Mouse (Mus musculus) forebrain, embryonic 10.5 days (tissue): ENCODE data around the gene Pacs2. TPM values are rescaled to one million over a fixed set of nuclear protein-coding genes. Genes with fewer than 3 reads are reported as not detected.
A peak's percentile ranks its signal among the peaks of the same experiment; 100 is the strongest.

Experiments used
- DNase-seq: peaks from one replicate; pipeline ENCODE4 v3.0.0-alpha.2; 2017; ENCODE audit warnings: low spot score; ENCODE audit errors: extremely low spot score
- H3K27ac ChIP-seq: fragments of 300-500 bp; sonication (generic); 2 replicates; pipeline ENCODE4 v1.5.1; 2016; ENCODE audit warnings: mild to moderate bottlenecking
- H3K27me3 ChIP-seq: fragments of 300-500 bp; sonication (generic); 2 replicates; pipeline ENCODE4 v1.6.1; 2016; ENCODE audit warnings: mild to moderate bottlenecking; ENCODE audit not compliant: poor library complexity, severe bottlenecking
- H3K36me3 ChIP-seq: fragments of 300-500 bp; sonication (generic); replicated peaks from 2 replicates; pipeline ENCODE4 v1.6.1; 2016; ENCODE audit warnings: mild to moderate bottlenecking, moderate library complexity
- H3K4me1 ChIP-seq: fragments of 300-500 bp; sonication (generic); 2 replicates; pipeline ENCODE4 v1.6.1; 2016
- H3K4me3 ChIP-seq: fragments of 300-500 bp; sonication (generic); 2 replicates; pipeline ENCODE4 v1.5.1; 2016; ENCODE audit warnings: mild to moderate bottlenecking, moderate library complexity
- H3K9me3 ChIP-seq: fragments of 300-500 bp; sonication (generic); 2 replicates; pipeline ENCODE4 v1.6.1; 2016; ENCODE audit warnings: mild to moderate bottlenecking, moderate library complexity
- WGBS: fragments of 180-500 bp; shearing (Covaris S2); methylation state at CpG from one replicate; pipeline ENCODE4 v1.1.7; 2016; 5-methylcytosine and 5-hydroxymethylcytosine counted together
- polyA plus RNA-seq: library from polyadenylated mRNA; unstranded; fragments of >200 nt; fragmentation: Nextera tagmentation; extraction: Ambion mirVana; gene quantifications from 2 replicates; pipeline ENCODE4 v1.2.1, GENCODE M21; 2016

The Pacs2 gene
- polyA plus RNA-seq, 1 experiment from 2014 or later = 18.3 TPM

DNA sequence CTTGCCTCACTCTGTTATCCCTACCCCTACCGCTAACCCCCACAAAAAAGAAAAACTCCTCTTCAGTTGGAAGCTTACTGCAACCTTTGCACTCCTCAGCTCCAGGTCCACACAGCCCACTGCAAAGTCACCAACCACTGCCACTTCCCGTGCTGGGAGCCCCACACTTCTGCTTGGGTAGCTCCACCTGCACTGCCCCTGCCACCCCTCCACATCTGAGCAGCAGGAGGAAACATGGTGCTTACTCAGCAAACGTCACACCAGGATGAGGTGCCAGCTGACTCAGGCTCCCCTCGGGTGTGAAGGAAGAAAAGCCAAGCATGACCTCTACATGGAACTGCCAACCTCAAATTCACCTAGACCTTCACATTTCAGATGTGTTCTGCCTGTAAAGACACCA, 20.2 kb upstream of the Pacs2 start:
- Histone ChIP-seq H3K9me3 (no peaks in the 10 kb centered on the region), H3K27ac (no peak overlapping the region), H3K4me3 (no peak overlapping the region), H3K36me3 (peaks cover 72% of the 10 kb centered on the region), H3K27me3 (no peaks in the 10 kb centered on the region), H3K4me1 (peaks cover 18% of the 10 kb centered on the region)
- WGBS = 85% methylated on average over 4 of the region's 4 CpGs
- no peak for DNase-seq

DNA sequence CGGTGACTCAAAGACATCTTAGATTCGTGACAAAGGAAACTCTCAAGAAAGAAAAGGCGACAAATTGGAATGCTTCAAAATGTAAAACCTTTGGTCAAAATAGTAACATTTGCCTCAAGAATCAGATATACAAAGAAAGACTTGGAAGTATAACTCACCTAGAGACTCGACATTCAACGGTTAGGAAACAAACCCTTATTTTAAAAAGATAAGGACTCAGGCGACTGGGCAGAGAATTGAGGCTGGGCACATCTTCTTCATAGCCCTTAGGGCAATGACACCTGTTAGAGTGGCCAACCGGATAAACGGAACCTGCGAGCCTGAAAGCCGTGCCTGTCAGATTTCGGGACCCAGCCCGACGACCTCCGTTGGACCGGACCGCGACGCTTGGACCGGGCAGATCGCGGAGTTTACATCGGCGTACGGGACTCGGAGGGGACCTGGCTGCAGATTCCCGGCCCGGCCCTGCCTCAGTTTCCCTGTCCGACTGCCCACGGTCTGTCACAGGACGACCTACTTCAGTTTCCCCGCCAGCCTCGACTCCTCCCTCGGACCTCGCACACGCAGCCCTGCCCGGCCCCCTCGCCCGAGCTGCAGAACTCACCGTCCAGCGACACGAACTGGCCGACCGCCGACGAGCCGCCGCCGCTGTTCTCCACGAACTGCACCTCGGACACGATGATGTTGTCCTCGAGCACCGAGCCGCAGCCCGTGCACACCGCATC, 14.6 kb upstream of the Pacs2 start:
- Histone ChIP-seq H3K4me3 (peak overlapping the region; percentile 91), H3K4me1 (peaks cover 34% of the 10 kb centered on the region), H3K27ac (peak overlapping the region; percentile 97), H3K9me3 (no peaks in the 10 kb centered on the region), H3K36me3 (peaks cover 31% of the 10 kb centered on the region), H3K27me3 (no peaks in the 10 kb centered on the region)
- WGBS = 2% methylated on average over 56 of the region's 56 CpGs
- no peak for DNase-seq

GRCm38 (mm10) chr12:113000294-113001132, 13.8 kb upstream of the Pacs2 start, which contains the start of gene Brf1:
TSS of gene Brf1 (minus strand) at chr12:113000704.
- H3K4me1 ChIP-seq = peaks cover 37% of the 10 kb centered on the region
- peak; percentile 99 for DNase-seq
- H3K27me3 ChIP-seq = no peaks in the 10 kb centered on the region
- WGBS = under 1% methylated on average over 94 of the region's 96 CpGs
- peaks cover 26% of the 10 kb centered on the region for H3K36me3 ChIP-seq
- no peaks in the 10 kb centered on the region for H3K9me3 ChIP-seq
- H3K27ac ChIP-seq = peak within 1 kb of the TSS; percentile 97
- H3K4me3 ChIP-seq = peak within 1 kb of the TSS; percentile 91

DNA sequence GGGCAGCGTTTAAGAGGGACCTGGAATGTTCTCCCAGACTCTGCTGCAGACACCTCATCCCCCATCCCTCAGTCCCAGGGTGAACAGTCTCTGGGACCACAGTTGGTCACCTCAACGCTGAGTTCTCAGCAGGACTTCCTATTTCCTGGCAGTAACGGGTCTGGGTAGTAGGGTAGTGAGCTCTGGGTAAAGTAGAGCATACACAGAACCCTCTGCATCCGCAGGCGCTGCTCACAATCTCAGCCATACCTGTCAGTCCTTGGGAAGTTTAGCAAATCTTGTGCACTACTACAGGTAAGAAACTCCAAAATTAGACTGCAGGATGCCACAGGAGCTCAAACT, 13.2 kb upstream of the Pacs2 start:
- peaks cover 37% of the 10 kb centered on the region for H3K4me1 ChIP-seq
- H3K27ac ChIP-seq = peak overlapping the region; percentile 97
- H3K9me3 ChIP-seq = no peaks in the 10 kb centered on the region
- H3K36me3 ChIP-seq = peaks cover 20% of the 10 kb centered on the region
- no peak for DNase-seq
- WGBS = 7% methylated on average over 5 of the region's 5 CpGs
- peak overlapping the region; percentile 91 for H3K4me3 ChIP-seq
- no peaks in the 10 kb centered on the region for H3K27me3 ChIP-seq

- Histone ChIP-seq H3K4me3 (no peak overlapping the region), H3K9me3 (no peaks in the 10 kb centered on the region), H3K27ac (no peak overlapping the region), H3K27me3 (no peaks in the 10 kb centered on the region), H3K4me1 (peaks cover 32% of the 10 kb centered on the region), H3K36me3 (0 out of 2 replicates have a peak, but pooled peaks cover 5% of the 10 kb centered on the region)
- WGBS = 35% methylated on average over 2 of the region's 2 CpGs
- DNase-seq = no peak
Measured at GRCm38 (mm10) chr12:113002667-113003066, 11.6 kb upstream of the Pacs2 start.

GRCm38 (mm10) chr12:113004011-113004410, 10.3 kb upstream of the Pacs2 start:
- no peaks in the 10 kb centered on the region for H3K36me3 ChIP-seq
- peaks cover 21% of the 10 kb centered on the region for H3K4me1 ChIP-seq
- 82% methylated on average over 8 of the region's 8 CpGs for WGBS
- no peak for DNase-seq
- H3K27ac ChIP-seq = no peak overlapping the region
- no peak overlapping the region for H3K4me3 ChIP-seq
- no peaks in the 10 kb centered on the region for H3K9me3 ChIP-seq
- no peaks in the 10 kb centered on the region for H3K27me3 ChIP-seq

- peaks cover 13% of the 10 kb centered on the region for H3K4me1 ChIP-seq
Measured at GRCm38 (mm10) chr12:113004993-113005392, 9.3 kb upstream of the Pacs2 start.

DNA sequence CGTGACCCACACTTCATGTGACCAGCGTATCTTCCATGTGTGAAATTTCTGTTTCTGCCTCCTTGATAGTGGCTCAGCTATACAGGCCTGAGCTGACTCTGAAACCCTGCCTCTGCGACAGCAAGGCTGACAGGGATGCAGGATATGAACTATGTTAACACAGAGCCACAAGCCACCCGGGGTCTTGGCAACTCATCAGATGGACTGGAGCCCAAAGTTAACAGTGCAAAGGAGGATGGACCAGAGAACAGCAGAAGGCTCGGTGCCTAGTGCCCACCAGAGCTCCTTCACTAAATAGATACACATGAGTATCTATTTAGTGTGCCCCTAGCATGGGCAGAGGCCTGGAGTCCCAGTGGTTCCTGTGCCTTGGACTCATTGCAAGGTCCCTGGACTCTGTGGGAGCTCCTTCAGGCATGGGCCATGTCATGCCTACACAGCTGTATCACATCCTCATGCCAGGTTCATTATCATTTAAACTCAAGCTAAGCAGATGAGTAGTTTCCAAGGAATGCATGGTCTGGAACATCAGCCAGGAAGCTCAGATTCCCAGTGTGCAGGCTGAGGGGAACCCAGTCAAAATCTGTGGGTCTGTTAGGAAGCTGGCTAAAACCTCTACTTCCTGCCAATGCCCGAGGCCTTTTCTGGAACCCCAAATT, 2.5 kb upstream of the Pacs2 start:
- WGBS = 86% methylated on average over 6 of the region's 6 CpGs
- Histone ChIP-seq H3K27me3 (no peaks in the 10 kb centered on the region), H3K9me3 (no peaks in the 10 kb centered on the region), H3K36me3 (no peaks in the 10 kb centered on the region), H3K27ac (no peak overlapping the region), H3K4me3 (no peak overlapping the region), H3K4me1 (peaks cover 41% of the 10 kb centered on the region)
- no peak for DNase-seq

More at GRCm38 (mm10) chr12:113004993-113005392, 9.3 kb upstream of the Pacs2 start:
- no peaks in the 10 kb centered on the region for H3K27me3 ChIP-seq
- WGBS = 35% methylated on average over 4 of the region's 4 CpGs
- H3K36me3 ChIP-seq = no peaks in the 10 kb centered on the region
- no peak overlapping the region for H3K4me3 ChIP-seq
- H3K27ac ChIP-seq = no peak overlapping the region
- DNase-seq = no peak
- no peaks in the 10 kb centered on the region for H3K9me3 ChIP-seq

- Histone ChIP-seq H3K36me3 (no peaks in the 10 kb centered on the region), H3K27me3 (no peaks in the 10 kb centered on the region), H3K4me3 (no peak overlapping the region), H3K9me3 (no peaks in the 10 kb centered on the region), H3K4me1 (peaks cover 46% of the 10 kb centered on the region), H3K27ac (peak overlapping the region; percentile 95; the same call in 1 of the 2 replicates)
- DNase-seq = no peak
- 90% methylated on average over 5 of the region's 5 CpGs for WGBS
Measured at GRCm38 (mm10) chr12:113012443-113012842, 1.9 kb upstream of the Pacs2 start.

DNA sequence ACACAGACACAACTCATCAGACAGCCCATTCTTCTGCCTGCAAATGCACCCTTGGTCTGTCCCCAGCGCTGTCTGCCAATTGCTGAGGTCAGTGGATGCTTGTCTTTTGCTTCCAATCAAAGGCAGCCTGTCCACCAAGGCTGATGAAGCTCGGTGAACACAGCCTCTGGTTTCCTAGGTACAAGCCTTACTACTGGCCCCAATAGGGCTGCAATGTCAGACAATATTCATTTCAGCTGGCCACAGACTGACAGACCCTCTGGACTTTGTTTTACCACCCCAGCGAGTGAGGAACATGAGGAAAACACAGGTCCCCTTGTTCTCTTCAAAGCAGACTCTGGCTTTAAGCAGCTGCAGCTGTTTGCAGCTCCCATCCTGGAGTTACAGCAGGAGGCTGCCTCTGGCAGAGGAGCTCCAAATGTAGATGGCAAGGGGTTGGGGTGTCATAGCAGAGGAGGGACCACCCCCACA, 1.3 kb upstream of the Pacs2 start:
- Histone ChIP-seq H3K4me1 (peaks cover 49% of the 10 kb centered on the region), H3K9me3 (no peaks in the 10 kb centered on the region), H3K27ac (peak overlapping the region; percentile 95), H3K27me3 (no peaks in the 10 kb centered on the region), H3K36me3 (0 out of 2 replicates have a peak, but pooled peaks cover 3% of the 10 kb centered on the region), H3K4me3 (peak overlapping the region; percentile 94)
- 57% methylated on average over 3 of the region's 3 CpGs for WGBS
- DNase-seq = no peak

DNA sequence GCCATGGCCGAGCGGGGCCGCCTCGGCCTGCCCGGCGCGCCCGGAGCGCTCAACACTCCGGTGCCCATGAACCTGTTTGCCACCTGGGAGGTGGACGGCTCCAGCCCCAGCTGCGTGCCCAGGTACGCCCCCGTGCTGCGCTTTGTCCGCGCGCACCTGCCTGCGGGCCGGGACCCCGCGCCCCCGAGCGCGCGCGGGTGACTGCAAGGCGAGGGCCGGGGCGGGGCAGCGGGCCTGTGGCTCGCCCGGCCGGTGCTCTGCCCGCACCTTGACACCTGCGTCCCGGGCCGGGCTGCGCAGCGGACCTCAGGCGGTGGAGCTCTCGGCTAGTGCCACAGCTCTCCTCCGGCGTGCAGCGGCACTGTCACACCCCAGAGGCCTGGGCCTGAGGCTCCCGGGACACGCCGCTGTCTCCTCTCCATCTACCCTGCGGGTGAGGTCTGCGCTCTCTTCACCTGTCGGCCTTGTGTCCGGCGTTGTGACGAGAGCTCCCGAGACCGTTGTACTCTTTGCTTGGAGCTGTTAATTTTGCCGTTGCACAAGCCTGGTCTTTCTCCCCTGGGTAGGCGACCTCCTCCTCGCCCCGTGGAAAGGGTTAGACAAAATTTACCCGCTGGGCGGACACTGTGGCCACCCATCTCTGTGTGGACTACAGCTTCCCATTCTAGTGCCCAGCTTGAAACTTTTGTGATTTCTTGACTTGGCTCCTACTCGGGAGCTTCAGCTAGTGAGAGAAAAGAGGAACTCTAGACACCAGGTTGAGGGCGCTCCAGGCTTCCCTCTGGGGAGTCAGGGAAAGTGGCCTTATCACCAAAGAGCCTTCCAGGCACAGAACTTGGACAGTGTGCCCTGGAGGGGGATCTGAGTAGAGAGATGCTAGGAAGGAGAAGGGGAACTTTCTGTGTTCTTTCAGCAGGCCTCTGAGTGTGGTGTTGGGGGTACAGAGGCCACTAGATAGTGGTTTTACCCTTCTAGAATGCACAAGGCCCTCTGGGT, 551 bp downstream of the Pacs2 start:
- peaks cover 18% of the 10 kb centered on the region for H3K36me3 ChIP-seq
- H3K4me1 ChIP-seq = peaks cover 49% of the 10 kb centered on the region
- no peaks in the 10 kb centered on the region for H3K27me3 ChIP-seq
- H3K4me3 ChIP-seq = peak overlapping the region; percentile 94
- DNase-seq = peak; percentile 62
- H3K27ac ChIP-seq = peak overlapping the region; percentile 94
- no peaks in the 10 kb centered on the region for H3K9me3 ChIP-seq
- WGBS = 3% methylated on average over 60 of the region's 64 CpGs

DNA sequence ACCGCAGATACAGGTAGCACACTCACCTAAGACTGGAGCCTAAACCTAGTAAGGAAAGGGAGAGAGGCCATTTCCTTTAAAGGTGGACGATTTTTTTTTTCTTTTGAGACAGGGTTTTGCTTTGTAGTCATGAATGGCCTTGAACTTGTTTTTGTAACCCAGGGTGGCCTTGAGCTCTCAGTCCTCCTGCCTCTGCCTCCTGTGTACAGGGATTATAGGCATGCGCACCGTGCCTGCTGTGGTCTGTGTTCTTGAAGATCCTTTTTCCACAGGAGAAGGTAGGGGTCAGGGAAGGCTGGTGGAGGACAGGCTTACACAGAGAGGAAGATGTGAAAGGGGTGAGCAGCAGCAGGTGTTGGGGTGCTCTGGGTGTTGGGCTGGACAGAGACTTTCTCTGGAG, 1.6 kb downstream of the Pacs2 start:
- Histone ChIP-seq H3K27ac (peak overlapping the region; percentile 94; the same call in 1 of the 2 replicates), H3K4me1 (peaks cover 49% of the 10 kb centered on the region), H3K27me3 (no peaks in the 10 kb centered on the region), H3K36me3 (peaks cover 27% of the 10 kb centered on the region), H3K9me3 (no peaks in the 10 kb centered on the region), H3K4me3 (peak overlapping the region; percentile 94)
- 74% methylated on average over 4 of the region's 4 CpGs for WGBS
- DNase-seq = no peak
